Mouse (Mus musculus): Measurements from ENCODE around the gene Zbtb40. TPM values are rescaled to one million over a fixed set of nuclear protein-coding genes. Genes with fewer than 3 reads are reported as not detected.
A peak's percentile ranks its signal among the peaks of the same experiment; 100 is the strongest.

The Zbtb40 gene
- polyA plus RNA-seq, 1 experiment from 2014 or later, result 1.5 TPM

GRCm38 (mm10) chr4:136956751-136957446 lies 91.7 kb downstream of the Zbtb40 start, which contains the start of gene Epha8:
Epha8 (minus strand) TSS chr4:136956816.
- Histone ChIP-seq H3K9me3 (replicated peaks) (no peaks in the 10 kb centered on the region), H3K9ac (no peak within 1 kb of the TSS), H3K4me3 (replicated peaks) (peak within 1 kb of the TSS; percentile 38), H3K36me3 (no peaks in the 10 kb centered on the region), H3K27ac (no peak within 1 kb of the TSS), H3K4me1 (replicated peaks) (no peaks in the 10 kb centered on the region), H3K4me2 (peak within 1 kb of the TSS; percentile 53), H3K27me3 (peaks cover 77% of the 10 kb centered on the region)
- DNase-seq, result no peak
- no peak for ATAC-seq (ENCODE audit: low read depth)
- 4% methylated on average over 27 of the region's 75 CpGs for WGBS (ENCODE audit: insufficient replicate concordance)

DNA sequence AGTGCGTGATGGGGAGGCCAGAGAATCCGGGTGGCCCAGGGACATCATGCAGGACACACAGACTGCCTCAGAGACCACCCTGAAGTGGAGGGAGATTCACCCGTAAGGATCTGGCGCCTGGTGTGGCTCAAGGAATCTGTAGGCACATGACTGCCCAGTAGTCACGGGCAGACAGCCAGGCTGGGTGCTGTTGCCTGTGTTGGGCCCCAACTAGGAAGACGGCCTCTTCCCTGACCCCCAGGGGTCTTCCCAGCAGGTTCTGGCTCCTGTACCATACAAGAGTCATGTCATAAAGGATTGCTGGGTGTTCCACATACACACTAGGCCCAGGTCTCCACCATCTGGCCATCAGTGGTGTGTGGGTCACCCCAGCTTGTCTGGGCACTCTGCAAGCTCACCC lies 94.0 kb downstream of the Zbtb40 start:
- 59% methylated on average over 6 of the region's 6 CpGs for WGBS (ENCODE audit: insufficient replicate concordance)
- Histone ChIP-seq H3K27ac (no peak overlapping the region), H3K4me3 (replicated peaks) (no peak overlapping the region), H3K9me3 (replicated peaks) (no peaks in the 10 kb centered on the region), H3K27me3 (peaks cover 62% of the 10 kb centered on the region), H3K9ac (no peak overlapping the region), H3K4me2 (no peak overlapping the region), H3K4me1 (replicated peaks) (no peaks in the 10 kb centered on the region), H3K36me3 (no peaks in the 10 kb centered on the region)
- no peak for ATAC-seq (ENCODE audit: low read depth)
- no peak for DNase-seq

GRCm38 (mm10) chr4:136949266-136949989 lies 99.2 kb downstream of the Zbtb40 start:
- Histone ChIP-seq H3K36me3 (no peaks in the 10 kb centered on the region), H3K9ac (no peak overlapping the region), H3K4me1 (replicated peaks) (no peaks in the 10 kb centered on the region), H3K4me2 (no peak overlapping the region), H3K27ac (no peak overlapping the region), H3K4me3 (replicated peaks) (no peak overlapping the region), H3K9me3 (replicated peaks) (no peaks in the 10 kb centered on the region), H3K27me3 (peaks cover 35% of the 10 kb centered on the region)
- WGBS (ENCODE audit: insufficient replicate concordance), result 38% methylated on average over 10 of the region's 10 CpGs
- ATAC-seq (ENCODE audit: low read depth) (no peak), DNase-seq (no peak)

DNA sequence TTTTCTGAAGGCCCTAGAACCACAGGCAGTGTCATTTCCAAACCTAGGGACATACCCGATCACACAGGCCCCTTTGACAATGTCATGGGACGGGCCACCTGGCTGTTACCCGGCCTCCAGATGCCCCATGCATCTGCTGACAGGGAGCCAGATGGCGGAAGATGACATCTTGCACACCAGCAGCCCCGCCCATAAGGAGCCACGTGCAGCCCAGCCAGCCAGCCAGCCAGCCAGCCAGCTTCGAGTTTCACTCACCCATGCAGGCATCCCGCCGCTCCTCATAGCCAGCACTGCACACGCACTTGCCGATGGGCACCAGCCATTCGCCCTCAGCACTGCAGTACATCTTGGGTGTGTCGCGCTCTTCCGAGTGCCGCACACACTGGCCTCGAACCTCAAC lies 103.2 kb downstream of the Zbtb40 start:
- no peak overlapping the region for H3K4me2 ChIP-seq
- no peaks in the 10 kb centered on the region for H3K4me1 ChIP-seq (replicated peaks)
- H3K9ac ChIP-seq, result no peak overlapping the region
- no peaks in the 10 kb centered on the region for H3K36me3 ChIP-seq
- 53% methylated on average over 17 of the region's 17 CpGs for WGBS (ENCODE audit: insufficient replicate concordance)
- H3K9me3 ChIP-seq (replicated peaks), result no peaks in the 10 kb centered on the region
- DNase-seq, result no peak
- peaks cover 59% of the 10 kb centered on the region for H3K27me3 ChIP-seq
- ATAC-seq (ENCODE audit: low read depth), result no peak
- H3K27ac ChIP-seq, result no peak overlapping the region
- no peak overlapping the region for H3K4me3 ChIP-seq (replicated peaks)

DNA sequence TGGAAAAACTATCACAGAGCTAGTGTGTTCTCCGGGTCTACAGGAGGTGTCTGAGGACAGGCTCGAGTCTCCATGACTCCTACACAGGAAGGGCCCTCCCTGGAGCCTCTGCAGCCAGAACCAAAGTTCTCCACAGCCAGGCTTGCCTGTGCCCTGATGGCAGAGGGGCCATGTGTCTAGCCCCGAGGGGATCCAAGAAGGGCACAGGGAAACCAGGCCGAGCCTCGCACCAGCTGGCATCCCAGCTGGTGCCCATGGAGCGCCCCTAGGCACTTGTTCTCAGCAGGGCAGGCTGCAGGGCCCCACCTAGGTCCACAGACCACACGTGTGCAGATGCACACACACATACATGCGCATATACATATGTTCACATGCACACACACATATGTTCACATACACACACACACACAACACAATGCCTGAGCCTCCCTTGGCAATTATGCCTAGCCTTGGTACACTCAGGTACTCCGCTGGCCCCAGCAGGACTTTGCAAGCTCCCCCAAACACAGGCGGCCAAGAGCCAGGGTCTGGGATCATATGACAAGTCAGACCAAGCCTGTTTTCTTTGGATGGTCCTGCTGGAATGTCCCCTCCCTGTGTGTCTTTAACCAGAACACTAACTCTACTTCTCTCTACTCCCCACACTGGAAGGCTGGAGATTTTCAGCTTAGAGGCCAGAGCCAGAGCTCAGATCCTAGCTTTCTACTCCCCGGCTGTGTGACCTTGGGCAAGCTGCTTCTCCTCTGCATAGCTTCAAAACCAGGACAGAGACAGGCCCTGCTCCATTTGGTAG lies 103.8 kb downstream of the Zbtb40 start:
- ATAC-seq (ENCODE audit: low read depth) (no peak), DNase-seq (no peak)
- WGBS (ENCODE audit: insufficient replicate concordance), result 65% methylated on average over 11 of the region's 11 CpGs
- no peaks in the 10 kb centered on the region for H3K4me1 ChIP-seq (replicated peaks)
- no peak overlapping the region for H3K4me2 ChIP-seq
- no peak overlapping the region for H3K9ac ChIP-seq
- no peak overlapping the region for H3K4me3 ChIP-seq (replicated peaks)
- no peaks in the 10 kb centered on the region for H3K36me3 ChIP-seq
- H3K9me3 ChIP-seq (replicated peaks), result no peaks in the 10 kb centered on the region
- H3K27me3 ChIP-seq, result peaks cover 59% of the 10 kb centered on the region
- no peak overlapping the region for H3K27ac ChIP-seq

DNA sequence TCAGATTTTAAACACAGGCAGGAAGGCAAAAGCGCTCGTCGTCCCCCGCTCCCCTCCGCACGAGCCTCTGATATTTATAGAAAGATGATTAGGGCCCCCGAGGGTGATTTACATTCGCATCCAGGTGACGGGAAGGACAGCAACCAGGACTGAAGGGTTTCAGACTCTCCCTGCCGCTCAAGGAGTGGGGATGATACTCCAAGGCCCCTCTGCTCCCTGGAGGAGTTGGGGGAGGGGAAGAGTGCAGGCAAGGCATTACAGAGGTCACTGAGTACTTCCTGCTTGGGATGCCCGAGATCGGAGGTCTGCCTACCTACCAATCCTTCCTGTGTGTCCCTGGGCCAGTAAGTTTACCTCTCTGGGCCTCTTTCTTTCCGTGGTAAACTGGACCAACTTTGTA lies 105.4 kb downstream of the Zbtb40 start:
- H3K9me3 ChIP-seq (replicated peaks), result no peaks in the 10 kb centered on the region
- 19% methylated on average over 13 of the region's 13 CpGs for WGBS (ENCODE audit: insufficient replicate concordance)
- H3K4me2 ChIP-seq, result no peak overlapping the region
- no peak overlapping the region for H3K27ac ChIP-seq
- no peaks in the 10 kb centered on the region for H3K4me1 ChIP-seq (replicated peaks)
- DNase-seq (no peak), ATAC-seq (ENCODE audit: low read depth) (no peak)
- no peaks in the 10 kb centered on the region for H3K36me3 ChIP-seq
- H3K4me3 ChIP-seq (replicated peaks), result no peak overlapping the region
- no peak overlapping the region for H3K9ac ChIP-seq
- peaks cover 59% of the 10 kb centered on the region for H3K27me3 ChIP-seq

DNA sequence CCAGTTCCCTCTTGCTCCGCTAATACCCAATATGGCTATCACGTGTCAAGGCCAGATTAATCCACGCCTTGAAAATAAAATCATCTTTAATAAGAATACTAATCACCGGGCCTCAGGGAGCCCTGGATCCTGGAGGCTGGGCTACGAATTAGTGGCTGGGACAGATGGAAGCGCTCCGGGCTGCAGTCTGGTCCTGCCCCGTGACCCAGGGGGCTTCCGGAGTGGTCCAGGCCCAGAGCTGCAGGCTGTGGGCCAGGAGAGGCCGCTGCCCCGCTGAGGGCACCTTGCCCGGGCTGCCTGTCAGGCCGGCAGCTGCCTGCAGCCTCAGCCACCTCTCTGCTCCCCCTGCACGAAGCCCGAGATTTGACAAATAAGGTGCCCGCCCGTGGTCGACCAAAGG lies 105.8 kb downstream of the Zbtb40 start:
- no peak overlapping the region for H3K4me3 ChIP-seq (replicated peaks)
- peaks cover 57% of the 10 kb centered on the region for H3K27me3 ChIP-seq
- DNase-seq (no peak), ATAC-seq (ENCODE audit: low read depth) (no peak)
- H3K4me1 ChIP-seq (replicated peaks), result no peaks in the 10 kb centered on the region
- H3K9ac ChIP-seq, result no peak overlapping the region
- no peak overlapping the region for H3K27ac ChIP-seq
- no peaks in the 10 kb centered on the region for H3K9me3 ChIP-seq (replicated peaks)
- H3K4me2 ChIP-seq, result no peak overlapping the region
- 28% methylated on average over 18 of the region's 18 CpGs for WGBS (ENCODE audit: insufficient replicate concordance)
- no peaks in the 10 kb centered on the region for H3K36me3 ChIP-seq

DNA sequence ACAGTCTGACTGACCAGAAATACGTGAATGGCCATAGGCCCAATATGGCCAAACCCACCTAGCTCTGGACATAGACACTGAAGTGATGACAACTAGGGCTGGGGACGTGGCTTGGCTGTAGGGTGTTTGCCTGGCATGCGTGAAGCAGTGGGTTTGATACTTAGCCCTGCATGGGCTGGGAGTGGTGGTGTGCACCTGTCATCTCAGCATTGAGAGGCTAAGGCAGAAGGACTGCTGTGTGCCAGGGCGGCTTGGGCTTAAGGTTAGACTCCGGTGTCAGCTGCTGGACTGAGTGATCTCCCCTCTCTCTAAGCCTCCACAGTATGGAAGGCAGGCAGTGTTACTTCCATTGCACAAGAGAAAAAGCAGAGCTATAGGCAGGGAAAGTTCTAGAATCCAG lies 110.7 kb downstream of the Zbtb40 start:
- no peak overlapping the region for H3K4me3 ChIP-seq (replicated peaks)
- peaks cover 22% of the 10 kb centered on the region for H3K27me3 ChIP-seq
- H3K4me1 ChIP-seq (replicated peaks), result peaks cover 13% of the 10 kb centered on the region
- no peak overlapping the region for H3K9ac ChIP-seq
- H3K36me3 ChIP-seq, result no peaks in the 10 kb centered on the region
- H3K4me2 ChIP-seq, result no peak overlapping the region
- no peak for DNase-seq
- H3K27ac ChIP-seq, result no peak overlapping the region
- WGBS (ENCODE audit: insufficient replicate concordance), result 64% methylated on average over 5 of the region's 5 CpGs
- no peaks in the 10 kb centered on the region for H3K9me3 ChIP-seq (replicated peaks)
- ATAC-seq (ENCODE audit: low read depth), result no peak

GRCm38 (mm10) chr4:136937344-136937743 lies 111.3 kb downstream of the Zbtb40 start:
- no peak overlapping the region for H3K27ac ChIP-seq
- 51% methylated on average over 4 of the region's 4 CpGs for WGBS (ENCODE audit: insufficient replicate concordance)
- H3K4me2 ChIP-seq, result no peak overlapping the region
- DNase-seq, result no peak
- H3K9ac ChIP-seq, result no peak overlapping the region
- H3K27me3 ChIP-seq, result peaks cover 16% of the 10 kb centered on the region
- H3K4me1 ChIP-seq (replicated peaks), result peaks cover 13% of the 10 kb centered on the region
- H3K9me3 ChIP-seq (replicated peaks), result no peaks in the 10 kb centered on the region
- ATAC-seq (ENCODE audit: low read depth), result no peak
- H3K4me3 ChIP-seq (replicated peaks), result no peak overlapping the region
- H3K36me3 ChIP-seq, result no peaks in the 10 kb centered on the region

GRCm38 (mm10) chr4:136934746-136935613 lies 113.6 kb downstream of the Zbtb40 start:
- peak overlapping the region; percentile 26; the same call in 1 of the 2 replicates for H3K4me2 ChIP-seq
- no peaks in the 10 kb centered on the region for H3K9me3 ChIP-seq (replicated peaks)
- no peak overlapping the region for H3K4me3 ChIP-seq (replicated peaks)
- ATAC-seq (ENCODE audit: low read depth) (peak; percentile 43; the same call in 1 of the 2 replicates), DNase-seq (no peak)
- peaks cover 32% of the 10 kb centered on the region for H3K4me1 ChIP-seq (replicated peaks)
- no peaks in the 10 kb centered on the region for H3K36me3 ChIP-seq
- no peak overlapping the region for H3K27ac ChIP-seq
- 43% methylated on average over 18 of the region's 18 CpGs for WGBS (ENCODE audit: insufficient replicate concordance)
- H3K27me3 ChIP-seq, result peaks cover 3% of the 10 kb centered on the region; the same call in 1 of the 2 replicates
- H3K9ac ChIP-seq, result no peak overlapping the region

All from liver, embryonic 13.5 days (tissue).